Mouse (Mus musculus): ENCODE data around the gene Anapc16.

Gene Anapc16

DNA sequence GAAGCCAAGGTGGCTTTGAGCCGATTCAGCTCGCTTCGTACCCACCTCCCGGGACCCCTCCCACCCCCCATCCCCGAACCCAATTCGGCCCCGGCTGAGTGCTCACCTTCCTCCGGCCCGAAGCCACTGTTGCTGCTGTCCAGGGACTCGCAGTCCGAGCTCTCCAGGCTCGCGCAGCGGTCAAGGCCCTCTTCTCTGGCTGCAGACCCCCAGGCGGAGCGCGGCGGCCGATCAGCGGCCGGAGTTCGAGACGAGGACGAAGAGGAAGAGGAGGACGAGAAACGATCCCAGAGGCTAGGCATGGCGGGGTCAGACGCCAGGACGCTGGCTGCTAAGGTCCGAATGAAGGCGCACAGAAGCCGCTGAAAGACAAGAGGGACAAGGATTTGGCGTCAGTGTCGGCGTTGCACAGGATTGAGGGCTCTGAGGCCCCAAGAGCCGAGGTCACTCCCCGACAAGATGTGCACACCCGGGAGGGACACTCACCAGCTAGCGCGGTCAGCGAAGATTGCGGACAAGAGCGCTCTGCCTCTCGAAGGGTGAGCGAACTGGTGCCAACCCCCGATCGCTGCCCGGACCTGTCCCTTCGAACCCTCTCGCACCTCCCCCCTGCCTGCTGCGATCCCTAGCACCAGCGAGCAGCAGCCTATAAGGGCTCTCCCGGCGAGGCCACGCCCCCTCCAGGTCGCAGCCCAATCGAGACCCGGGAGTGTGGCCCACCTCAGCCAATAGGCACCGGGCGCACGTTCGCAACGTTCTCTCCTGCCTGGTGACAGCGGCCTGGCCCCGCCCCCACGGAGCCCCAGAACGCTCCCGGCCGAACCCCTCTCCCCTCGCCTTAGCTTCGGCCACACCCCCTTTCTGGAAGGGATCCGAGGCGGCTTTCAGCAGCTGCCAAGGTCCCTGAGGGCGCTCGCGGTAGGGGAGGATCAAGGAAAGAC, 51.5 kb downstream of the Anapc16 start, which contains the start of gene Ddit4:
Gene Ddit4, minus strand, starts transcription at position 624 of the 941 bp plus-strand sequence.
- DNase-seq (ENCODE audit: extremely low read depth, insufficient read length, low spot score), result peak; percentile 99

DNA sequence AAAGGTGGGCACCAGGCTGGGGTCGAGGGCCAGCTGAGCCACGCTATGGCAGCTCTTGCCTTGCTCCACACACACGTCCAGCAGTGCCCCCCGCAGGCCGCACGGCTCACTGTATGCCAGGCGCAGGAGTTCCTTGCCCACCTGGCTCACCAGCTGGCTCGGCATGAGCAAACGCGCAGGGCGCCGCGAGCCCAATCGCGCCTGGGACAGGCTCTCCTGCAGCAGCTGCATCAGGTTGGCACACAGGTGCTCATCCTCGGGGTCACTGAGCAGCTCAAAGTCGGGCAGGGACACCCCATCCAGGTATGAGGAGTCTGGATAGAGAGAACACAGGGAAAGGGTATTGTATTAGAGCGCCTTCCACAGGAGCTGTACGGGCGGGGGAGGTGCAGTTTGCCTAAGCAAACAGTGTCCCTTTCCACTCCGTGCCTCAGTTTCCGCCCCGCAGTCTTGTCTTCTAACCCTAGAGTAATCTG, 52.2 kb downstream of the Anapc16 start:
- DNase-seq (ENCODE audit: extremely low read depth, insufficient read length, low spot score), result peak; percentile 83

DNA sequence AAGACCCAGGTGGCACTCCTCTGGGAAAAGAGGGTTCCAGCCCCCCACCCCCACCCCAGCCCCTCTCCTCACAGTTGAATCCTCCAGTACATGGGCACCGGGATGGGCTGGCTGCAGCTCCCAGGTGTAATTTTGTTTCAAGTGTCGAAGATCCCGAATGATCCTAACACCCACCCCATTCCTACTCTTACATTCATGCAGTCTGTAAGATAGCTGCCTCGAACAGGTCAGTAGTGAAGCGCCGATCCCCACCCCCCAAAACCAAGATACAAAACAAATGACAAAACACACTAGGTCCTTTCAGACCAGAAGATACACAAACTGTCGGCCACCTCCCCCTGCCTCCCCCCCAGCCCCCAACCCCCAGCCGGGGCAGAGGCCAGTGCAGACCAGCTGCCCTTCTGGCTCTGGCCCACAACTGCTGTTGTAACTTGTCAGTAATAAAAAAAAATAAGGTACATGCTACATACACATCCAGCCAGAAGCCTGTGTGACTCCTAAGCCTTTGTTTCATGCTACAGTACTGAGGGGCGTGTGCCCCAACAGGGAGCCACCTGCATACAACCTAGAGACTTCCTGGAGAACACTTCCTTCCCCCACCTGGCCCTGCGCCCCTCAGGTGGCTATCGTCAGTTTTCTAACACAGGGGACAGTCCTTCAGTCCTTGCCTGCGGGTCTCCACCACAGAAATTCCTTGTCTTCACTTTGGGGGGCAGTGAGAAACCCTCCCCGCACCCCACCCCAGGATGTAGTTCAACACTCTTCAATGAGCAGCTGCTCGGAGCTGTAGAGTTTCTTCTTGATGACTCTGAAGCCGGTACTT, 52.9 kb downstream of the Anapc16 start:
- DNase-seq (ENCODE audit: extremely low read depth, insufficient read length, low spot score), result peak; percentile 35

DNA sequence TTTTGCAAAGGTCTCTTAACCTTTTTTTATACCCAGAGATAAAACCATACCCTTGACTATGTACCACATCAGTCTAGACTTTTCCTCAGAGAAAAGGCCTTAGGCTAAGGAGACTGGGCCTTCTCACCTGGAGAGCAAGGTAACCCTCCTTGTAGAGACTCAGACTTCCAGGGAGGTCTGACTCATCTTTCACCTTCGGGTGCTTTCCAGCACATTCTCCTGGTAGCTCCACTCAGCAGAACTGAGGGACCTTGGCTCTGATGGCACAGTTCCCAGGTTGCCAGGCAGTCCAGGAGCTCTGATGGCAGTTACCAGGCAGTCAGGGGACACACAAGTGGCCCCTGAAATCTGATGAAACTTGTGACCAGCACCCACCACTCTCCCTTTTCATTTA, 53.7 kb downstream of the Anapc16 start:
- DNase-seq (ENCODE audit: extremely low read depth, insufficient read length, low spot score), result peak; percentile 39

DNA sequence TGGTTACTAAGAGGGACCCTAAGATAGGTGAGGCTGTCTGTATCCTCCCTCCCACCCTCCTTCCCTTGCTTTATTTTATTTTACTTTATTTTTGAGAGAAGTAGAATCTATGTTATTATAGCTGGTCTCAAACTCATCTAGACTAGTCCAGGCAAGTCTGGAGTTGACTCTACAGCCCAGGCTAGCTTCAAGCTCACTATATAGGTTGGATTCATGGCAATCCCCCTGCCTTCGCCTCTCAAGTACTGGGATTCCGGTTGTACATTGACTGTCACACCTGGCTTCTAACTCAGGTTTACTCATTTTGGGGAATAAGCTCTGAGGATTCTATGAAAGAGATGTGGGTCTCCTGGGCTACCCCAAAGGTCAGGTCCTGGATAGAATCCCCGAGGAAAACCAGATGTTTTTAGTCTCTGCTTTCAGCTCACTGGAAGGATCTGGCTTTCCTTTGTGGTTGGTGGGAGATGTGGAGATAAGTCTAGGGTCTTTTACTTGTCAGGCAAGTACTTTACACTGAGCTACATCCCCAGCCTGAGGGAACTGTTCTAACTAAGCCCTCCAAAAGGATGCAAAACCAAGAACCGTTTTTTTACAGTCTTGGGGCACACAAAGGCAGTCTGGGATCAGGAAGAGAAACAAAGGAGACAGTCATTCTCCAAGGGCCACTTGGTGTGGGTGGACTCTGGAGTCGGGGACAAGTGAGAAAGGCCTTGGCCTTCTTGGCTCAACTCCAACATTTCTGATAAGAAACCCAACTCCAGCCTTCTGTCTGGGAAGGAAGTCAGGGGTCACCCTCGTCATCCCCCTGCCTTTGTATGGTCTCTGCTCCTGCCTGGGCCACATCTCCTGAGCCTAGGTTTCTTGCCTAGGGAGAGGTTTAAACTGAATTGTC, 54.3 kb downstream of the Anapc16 start:
- peak; percentile 49 for DNase-seq (ENCODE audit: extremely low read depth, insufficient read length, low spot score)

DNA sequence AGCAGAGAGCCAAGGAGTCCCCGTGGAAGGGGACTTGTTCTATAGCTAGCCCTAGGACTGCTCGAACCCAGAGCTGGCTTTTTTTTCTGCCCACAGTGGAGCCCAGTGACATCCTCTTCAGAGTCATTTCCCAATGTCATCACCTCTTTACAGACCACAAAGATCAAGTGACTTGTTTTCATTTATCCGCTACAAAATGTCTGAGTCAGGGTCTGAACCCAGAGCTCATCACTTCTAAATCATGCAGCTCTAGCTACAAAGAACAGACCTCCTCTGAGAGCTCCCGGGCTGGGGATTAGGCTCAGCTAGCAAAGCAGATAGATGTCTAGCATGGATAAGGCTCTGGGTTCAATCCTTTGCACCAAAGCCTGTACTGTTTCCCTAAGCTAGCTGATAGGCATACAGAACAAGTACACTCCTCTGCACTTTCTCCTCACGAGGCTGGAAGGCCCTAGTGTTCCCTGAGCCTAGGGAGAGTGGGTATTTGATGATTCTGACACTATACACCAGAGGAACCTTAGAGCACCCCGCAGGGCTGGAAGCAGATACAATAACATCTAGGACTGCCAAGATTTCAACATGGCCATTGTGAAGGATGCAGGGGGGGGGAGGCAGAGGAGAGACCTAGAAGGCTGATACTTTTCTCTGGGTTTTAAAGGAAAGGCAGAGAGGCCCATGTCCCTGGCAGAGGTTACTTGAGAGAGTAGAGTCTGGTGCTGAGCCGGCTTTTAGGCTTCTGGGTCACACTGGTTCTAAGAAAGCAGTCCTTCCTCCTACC, 55.5 kb downstream of the Anapc16 start:
- no peak for DNase-seq (ENCODE audit: extremely low read depth, insufficient read length, low spot score)

DNA sequence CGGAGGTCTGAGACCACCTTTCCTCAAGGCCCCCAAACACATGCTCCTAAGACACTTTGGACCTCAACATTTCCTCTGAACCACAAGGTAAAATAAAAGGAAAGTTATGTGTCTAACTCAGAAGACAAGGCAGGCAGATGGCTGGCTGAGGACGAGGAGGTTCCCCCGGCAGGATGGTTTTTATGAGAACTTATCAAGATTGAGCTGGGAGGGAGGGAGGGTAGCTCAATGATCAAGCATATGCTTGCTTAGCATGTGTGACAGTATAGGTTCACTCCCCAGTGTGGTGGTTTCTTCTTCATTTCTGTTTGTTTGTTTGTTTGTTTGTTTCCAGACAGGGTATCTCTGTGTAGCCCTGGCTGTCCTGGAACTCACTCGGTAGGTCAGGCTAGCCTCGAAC, 56.6 kb downstream of the Anapc16 start:
- DNase-seq (ENCODE audit: extremely low read depth, insufficient read length, low spot score), result no peak

DNA sequence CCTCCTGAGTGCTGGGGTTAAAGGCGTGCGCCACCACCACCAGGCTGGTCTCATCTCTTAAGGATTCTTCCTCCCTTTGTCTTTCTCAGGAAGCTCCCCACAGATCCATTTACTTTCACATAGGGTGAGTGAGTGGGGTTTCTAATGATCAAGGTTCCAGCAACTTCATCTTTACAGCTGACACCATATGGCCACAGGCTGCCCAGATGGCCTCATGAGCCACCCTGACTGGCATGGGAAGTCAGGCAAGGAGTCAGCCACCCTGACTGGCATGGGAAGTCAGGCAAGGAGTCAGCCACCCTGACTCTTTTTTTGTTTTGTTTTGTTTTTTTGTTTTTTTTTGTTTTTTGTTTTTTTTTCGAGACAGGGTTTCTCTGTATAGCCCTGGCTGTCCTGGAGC, 57.5 kb downstream of the Anapc16 start:
- no peak for DNase-seq (ENCODE audit: extremely low read depth, insufficient read length, low spot score)

DNA sequence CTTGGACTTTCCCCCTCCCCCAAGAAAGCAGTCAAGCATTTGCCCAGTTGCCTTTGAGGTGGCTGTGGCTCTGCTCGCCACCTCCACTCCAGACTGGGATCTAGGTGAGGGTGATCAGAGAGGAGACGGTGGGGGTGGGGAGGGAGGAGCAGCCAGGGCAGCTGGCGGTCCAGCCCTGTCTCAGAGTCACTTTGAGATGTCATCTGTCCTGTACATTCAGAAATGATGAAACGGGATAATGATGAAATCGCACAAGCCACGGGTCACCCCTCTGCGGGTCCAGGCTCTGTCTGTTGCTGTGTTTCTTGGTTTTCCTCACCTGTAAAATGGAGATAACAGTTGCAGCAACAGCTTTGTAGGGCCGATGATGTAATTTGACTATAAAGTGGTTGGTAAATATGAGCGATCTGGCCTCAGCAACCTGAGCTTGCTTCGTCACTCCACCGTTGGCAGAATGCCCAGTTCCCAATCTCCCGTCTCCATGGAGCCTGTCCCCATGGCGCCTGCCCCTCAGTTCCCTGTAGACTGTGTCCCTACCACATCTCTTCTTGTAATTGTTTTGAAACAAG, 59.4 kb downstream of the Anapc16 start:
- peak; percentile 70 for DNase-seq (ENCODE audit: extremely low read depth, insufficient read length, low spot score)

DNA sequence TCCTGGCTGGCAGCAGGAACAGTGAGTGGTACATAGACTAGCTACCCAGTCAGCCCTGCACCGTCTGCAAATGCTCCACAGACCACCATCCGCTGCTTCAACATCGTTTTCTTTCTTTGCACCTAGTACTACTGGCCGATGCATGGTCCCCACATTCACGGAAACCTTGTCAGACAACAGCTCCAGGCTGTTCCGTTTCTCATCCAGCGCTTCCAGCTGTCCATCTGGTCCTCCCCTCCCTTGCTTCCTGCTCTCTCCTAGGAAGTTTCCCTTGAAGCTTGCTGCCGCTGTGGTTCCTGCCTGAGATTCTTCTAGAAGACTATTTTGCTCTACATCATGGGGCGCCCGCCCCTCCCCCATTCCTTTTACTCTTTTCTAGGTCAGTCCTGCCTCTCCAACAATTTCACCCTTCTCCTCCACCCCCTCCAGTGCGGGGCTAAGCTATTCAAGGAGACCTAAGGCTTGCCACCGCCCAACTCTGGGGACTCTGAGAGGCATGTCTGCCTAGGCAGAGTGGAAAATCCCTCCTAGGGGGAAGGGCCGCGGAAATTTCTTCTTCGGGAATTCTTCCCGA, 60.0 kb downstream of the Anapc16 start:
- no peak for DNase-seq (ENCODE audit: extremely low read depth, insufficient read length, low spot score)

DNA sequence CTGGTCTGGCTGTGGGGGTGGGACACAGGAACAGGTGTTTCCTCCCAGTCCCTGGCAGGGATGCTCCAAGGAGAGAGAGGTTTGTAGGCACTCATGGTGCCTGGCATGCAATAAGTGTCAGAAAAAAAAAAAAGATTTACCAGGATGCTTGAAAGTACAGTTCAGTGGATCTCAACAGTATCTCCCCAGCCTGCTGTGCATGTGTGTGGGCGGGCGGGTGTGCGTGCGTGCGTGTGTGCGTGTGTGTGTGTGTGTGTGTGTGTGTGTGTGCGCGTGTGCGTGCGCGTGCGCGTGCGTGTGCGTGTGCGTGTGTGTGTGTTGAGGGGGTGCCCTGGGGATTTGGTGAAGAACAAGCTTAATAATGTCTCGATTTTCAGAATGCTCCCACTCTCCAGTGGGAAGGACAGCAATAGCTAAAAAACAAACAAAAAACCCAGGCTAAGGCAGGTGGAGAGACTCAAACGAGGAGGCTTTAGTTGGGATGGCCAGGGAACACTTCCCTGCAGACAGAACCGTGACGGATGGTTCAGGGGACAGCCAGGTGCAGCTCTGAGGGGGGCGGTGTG, 60.6 kb downstream of the Anapc16 start:
- no peak for DNase-seq (ENCODE audit: extremely low read depth, insufficient read length, low spot score)

DNA sequence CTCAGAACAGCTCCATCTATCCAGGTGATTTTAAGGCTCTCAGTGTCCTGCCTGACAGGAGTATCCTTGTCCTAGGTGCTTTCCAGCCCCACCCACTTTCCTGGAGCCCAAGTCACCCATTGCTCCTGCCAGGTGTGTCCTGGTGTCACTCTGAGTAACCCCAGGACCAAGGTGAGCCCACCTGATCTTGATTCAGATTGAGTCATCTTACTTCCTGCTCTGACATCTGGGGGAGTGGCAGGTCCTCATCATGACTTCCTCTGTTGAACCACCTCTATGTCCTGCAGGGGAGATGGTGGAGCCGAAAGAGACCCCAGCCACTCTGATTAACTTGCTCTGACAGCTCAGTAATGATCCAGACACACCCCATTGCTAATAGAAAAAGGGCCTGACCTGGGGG, 63.9 kb downstream of the Anapc16 start:
- no peak for DNase-seq (ENCODE audit: extremely low read depth, insufficient read length, low spot score)

DNA sequence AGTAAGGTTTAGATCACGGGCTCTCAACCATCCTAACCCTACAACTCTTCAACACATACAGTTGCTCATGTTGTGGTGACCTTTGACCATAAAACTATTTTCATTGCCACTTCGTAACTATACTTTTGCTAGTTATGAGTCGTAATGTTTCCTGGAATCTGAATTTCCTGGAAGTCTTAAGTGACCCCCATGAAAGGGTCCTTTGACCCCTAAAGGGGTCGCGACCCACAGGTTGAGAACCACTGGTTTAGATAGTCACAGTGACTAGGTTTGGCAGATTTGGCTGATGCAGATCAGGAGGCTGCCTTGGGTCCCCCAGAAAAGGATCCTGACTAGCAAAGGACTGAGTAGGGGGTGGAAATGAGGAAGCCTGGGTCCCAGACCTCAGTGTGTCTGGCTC, 64.3 kb downstream of the Anapc16 start:
- no peak for DNase-seq (ENCODE audit: extremely low read depth, insufficient read length, low spot score)
